Mouse (Mus musculus): ENCODE measurements around the gene Hamp2. TPM values are rescaled to one million over a fixed set of nuclear protein-coding genes. Genes with fewer than 3 reads are reported as not detected.
A peak's percentile ranks its signal among the peaks of the same experiment; 100 is the strongest.
"Not testable (repeated sequence)": the region's sequence is repeated elsewhere in the genome, so short reads cannot be mapped to it uniquely, and the experiment has no call there.

Gene Hamp2
- total RNA-seq (2014; rRNA removed) = not detected in 2 replicates
- polyA plus RNA-seq (2015; fragmentation: Nextera tagmentation; extraction: Ambion mirVana) = not detected in 2 replicates

- H3K4me3 ChIP-seq (ENCODE audit: low read depth, low read length); DNase-seq; H3K9me3 ChIP-seq (ENCODE audit: low read length); H3K4me2 ChIP-seq (ENCODE audit: low read depth); H3K4me1 ChIP-seq (ENCODE audit: insufficient read depth); H3K36me3 ChIP-seq (ENCODE audit: insufficient read depth); ATAC-seq; H3K9ac ChIP-seq; H3K27me3 ChIP-seq (ENCODE audit: insufficient read depth, low read length); H3K27ac ChIP-seq (ENCODE audit: low read depth, low read length): not testable (repeated sequence)
- 94% methylated on average over 2 of the region's 2 CpGs for WGBS
Measured at GRCm38 (mm10) chr7:30924581-30924980, at the start of gene Hamp2. Gene Hamp2, minus strand, starts transcription at chr7:30924681.

GRCm38 (mm10) chr7:30973501-30974289, 49.2 kb upstream of the Hamp2 start, which contains the start of gene Fam187b:
Gene Fam187b, plus strand, starts transcription at chr7:30973790.
- DNase-seq = peak; percentile 86
- under 1% methylated on average over 37 of the region's 37 CpGs for WGBS
- H3K9me3 ChIP-seq (ENCODE audit: low read length) = no peaks in the 10 kb centered on the region
- no peaks in the 10 kb centered on the region for H3K4me1 ChIP-seq (ENCODE audit: insufficient read depth)
- no peaks in the 10 kb centered on the region for H3K36me3 ChIP-seq (ENCODE audit: insufficient read depth)
- peak within 1 kb of the TSS; percentile 28; the same call in 1 of the 2 replicates for H3K9ac ChIP-seq
- H3K27me3 ChIP-seq (ENCODE audit: insufficient read depth, low read length) = peaks cover 11% of the 10 kb centered on the region; the same call in 1 of the 2 replicates
- peak; percentile 92 for ATAC-seq
- peak within 1 kb of the TSS; percentile 27 for H3K4me3 ChIP-seq (ENCODE audit: low read depth, low read length)
- peak within 1 kb of the TSS; percentile 57 for H3K4me2 ChIP-seq (ENCODE audit: low read depth)
- H3K27ac ChIP-seq (ENCODE audit: low read depth, low read length) = no peak within 1 kb of the TSS
- TF ChIP-seq CTCF (IDR thresholded peaks at IDR 0.05; ENCODE audit: low read depth) = peak; percentile 69

GRCm38 (mm10) chr7:30973251-30973500, 48.7 kb upstream of the Hamp2 start, which contains the start of gene Lsr:
Gene Lsr, minus strand, starts transcription at chr7:30973464.
- H3K27me3 ChIP-seq (ENCODE audit: insufficient read depth, low read length) = peaks cover 11% of the 10 kb centered on the region; the same call in 1 of the 2 replicates
- H3K27ac ChIP-seq (ENCODE audit: low read depth, low read length) = no peak within 1 kb of the TSS
- ATAC-seq = no peak
- no peaks in the 10 kb centered on the region for H3K36me3 ChIP-seq (ENCODE audit: insufficient read depth)
- H3K9ac ChIP-seq = peak within 1 kb of the TSS; percentile 28; the same call in 1 of the 2 replicates
- peak within 1 kb of the TSS; percentile 27 for H3K4me3 ChIP-seq (ENCODE audit: low read depth, low read length)
- no peaks in the 10 kb centered on the region for H3K9me3 ChIP-seq (ENCODE audit: low read length)
- H3K4me1 ChIP-seq (ENCODE audit: insufficient read depth) = no peaks in the 10 kb centered on the region
- WGBS = 2% methylated on average over 19 of the region's 19 CpGs
- TF ChIP-seq CTCF (IDR thresholded peaks at IDR 0.05; ENCODE audit: low read depth) = no peak
- no peak for DNase-seq
- peak within 1 kb of the TSS; percentile 57 for H3K4me2 ChIP-seq (ENCODE audit: low read depth)

GRCm38 (mm10) chr7:30972426-30973250, 48.2 kb upstream of the Hamp2 start:
- Histone ChIP-seq H3K9ac (peak overlapping the region; percentile 28; the same call in 1 of the 2 replicates), H3K4me1 (ENCODE audit: insufficient read depth) (no peaks in the 10 kb centered on the region), H3K27me3 (ENCODE audit: insufficient read depth, low read length) (peaks cover 11% of the 10 kb centered on the region; the same call in 1 of the 2 replicates), H3K9me3 (ENCODE audit: low read length) (no peaks in the 10 kb centered on the region), H3K4me2 (ENCODE audit: low read depth) (peak overlapping the region; percentile 57), H3K36me3 (ENCODE audit: insufficient read depth) (no peaks in the 10 kb centered on the region), H3K27ac (ENCODE audit: low read depth, low read length) (no peak overlapping the region), H3K4me3 (ENCODE audit: low read depth, low read length) (peak overlapping the region; percentile 27)
- ATAC-seq (no peak), DNase-seq (no peak)
- WGBS = 5% methylated on average over 41 of the region's 41 CpGs
- TF ChIP-seq CTCF (IDR thresholded peaks at IDR 0.05; ENCODE audit: low read depth) = no peak

GRCm38 (mm10) chr7:30971901-30972300, 47.4 kb upstream of the Hamp2 start:
- no peak for TF ChIP-seq CTCF (IDR thresholded peaks at IDR 0.05; ENCODE audit: low read depth)
- Histone ChIP-seq H3K9me3 (ENCODE audit: low read length) (no peaks in the 10 kb centered on the region), H3K36me3 (ENCODE audit: insufficient read depth) (no peaks in the 10 kb centered on the region), H3K9ac (no peak overlapping the region), H3K4me3 (ENCODE audit: low read depth, low read length) (no peak overlapping the region), H3K4me2 (ENCODE audit: low read depth) (0 out of 2 replicates have a peak overlapping the region, but pooled peaks have one; percentile 57), H3K27me3 (ENCODE audit: insufficient read depth, low read length) (peaks cover 11% of the 10 kb centered on the region; the same call in 1 of the 2 replicates), H3K4me1 (ENCODE audit: insufficient read depth) (no peaks in the 10 kb centered on the region), H3K27ac (ENCODE audit: low read depth, low read length) (no peak overlapping the region)
- ATAC-seq = no peak
- no peak for DNase-seq
- WGBS = 90% methylated on average over 15 of the region's 15 CpGs

- WGBS = 88% methylated on average over 4 of the region's 4 CpGs
- Histone ChIP-seq H3K4me3 (ENCODE audit: low read depth, low read length) (no peak overlapping the region), H3K27me3 (ENCODE audit: insufficient read depth, low read length) (peaks cover 11% of the 10 kb centered on the region; the same call in 1 of the 2 replicates), H3K27ac (ENCODE audit: low read depth, low read length) (no peak overlapping the region), H3K36me3 (ENCODE audit: insufficient read depth) (no peaks in the 10 kb centered on the region), H3K9ac (no peak overlapping the region), H3K4me1 (ENCODE audit: insufficient read depth) (no peaks in the 10 kb centered on the region), H3K4me2 (ENCODE audit: low read depth) (no peak overlapping the region), H3K9me3 (ENCODE audit: low read length) (no peaks in the 10 kb centered on the region)
- no peak for DNase-seq
- no peak for ATAC-seq
- TF ChIP-seq CTCF (IDR thresholded peaks at IDR 0.05; ENCODE audit: low read depth) = no peak
Measured at GRCm38 (mm10) chr7:30969174-30969573, 44.7 kb upstream of the Hamp2 start.

All from forebrain, postnatal 0 days (tissue).